Mouse (Mus musculus): Measurements from ENCODE around the gene Pcolce.
"Not testable (repeated sequence)": the region's sequence is repeated elsewhere in the genome, so short reads cannot be mapped to it uniquely, and the experiment has no call there.

Pcolce gene

GRCm38 (mm10) chr5:137629306-137629721 is 15.7 kb upstream of the Pcolce start:
- peak; percentile 88 for DNase-seq (ENCODE audit: low spot score)

DNA sequence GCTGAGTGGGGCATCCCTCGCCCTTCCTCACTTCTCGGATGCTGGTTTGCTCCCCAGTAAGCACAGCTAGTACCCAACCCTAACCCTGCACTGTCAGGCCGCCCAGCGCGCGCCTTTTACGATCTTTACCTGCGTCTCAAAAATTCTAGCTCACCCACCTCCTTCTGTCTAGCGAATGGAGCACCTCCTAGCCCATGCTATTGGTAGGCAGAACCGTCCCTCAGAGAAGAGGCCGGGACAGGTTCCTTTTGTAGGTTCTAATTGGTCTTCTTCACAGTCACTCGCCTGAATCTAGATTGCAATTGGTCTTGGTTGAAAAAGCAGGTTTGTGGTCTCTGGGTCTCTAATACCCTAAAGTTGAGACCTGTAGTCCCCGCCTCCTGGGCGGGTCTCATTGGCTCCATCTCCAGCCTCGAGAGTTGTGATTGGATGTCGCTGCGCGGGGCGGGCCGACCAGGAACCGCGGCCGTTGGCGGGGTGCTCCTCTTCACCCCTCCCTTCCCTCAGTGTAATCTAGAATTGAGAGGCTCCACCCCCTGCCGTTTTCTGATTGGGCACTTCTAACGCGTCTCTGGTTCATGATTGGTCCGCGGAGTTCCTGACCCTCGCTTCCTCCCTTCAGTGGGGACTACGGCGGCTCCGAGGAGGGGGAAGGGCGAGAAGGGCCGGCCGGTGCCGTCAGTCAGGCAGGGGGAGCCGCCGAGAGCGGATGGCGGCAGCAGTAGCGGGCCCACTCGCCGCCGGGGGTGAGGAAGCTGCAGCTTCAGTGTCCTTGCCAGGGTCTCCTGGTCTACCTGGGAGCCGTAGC is 15.1 kb upstream of the Pcolce start, which contains the start of the genes Fbxo24, Lrch4 and Gm20605:
Fbxo24 (minus strand) TSS at position 505 of the 808 bp plus-strand sequence.
Lrch4 (plus strand) TSS at position 624 of the 808 bp plus-strand sequence.
Gm20605 (plus strand) TSS at position 678 of the 808 bp plus-strand sequence.
- DNase-seq (ENCODE audit: low spot score) = peak; percentile 100

DNA sequence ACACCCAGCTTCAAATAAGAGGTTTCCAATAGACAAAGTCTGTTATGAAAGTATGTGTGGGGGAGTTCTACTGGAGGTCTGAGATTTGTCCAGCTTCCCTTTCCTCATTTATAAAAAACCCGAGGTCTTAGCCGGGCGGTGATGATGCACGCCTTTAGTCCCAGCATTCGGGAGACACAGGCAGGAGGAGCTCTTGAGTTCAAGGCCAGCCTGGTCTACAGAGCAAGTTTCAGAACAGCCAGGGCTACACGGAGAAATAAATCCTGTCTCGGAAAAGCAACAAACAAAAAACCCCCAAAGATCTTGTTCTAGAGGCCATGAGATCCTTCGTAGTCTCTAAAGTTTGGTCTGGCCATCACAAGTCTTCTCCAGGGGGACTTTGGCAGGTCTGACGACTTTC is 14.4 kb upstream of the Pcolce start:
- DNase-seq (ENCODE audit: low spot score) = no peak

- no peak for DNase-seq (ENCODE audit: low spot score)
Measured at GRCm38 (mm10) chr5:137623937-137624530, 10.4 kb upstream of the Pcolce start.

DNA sequence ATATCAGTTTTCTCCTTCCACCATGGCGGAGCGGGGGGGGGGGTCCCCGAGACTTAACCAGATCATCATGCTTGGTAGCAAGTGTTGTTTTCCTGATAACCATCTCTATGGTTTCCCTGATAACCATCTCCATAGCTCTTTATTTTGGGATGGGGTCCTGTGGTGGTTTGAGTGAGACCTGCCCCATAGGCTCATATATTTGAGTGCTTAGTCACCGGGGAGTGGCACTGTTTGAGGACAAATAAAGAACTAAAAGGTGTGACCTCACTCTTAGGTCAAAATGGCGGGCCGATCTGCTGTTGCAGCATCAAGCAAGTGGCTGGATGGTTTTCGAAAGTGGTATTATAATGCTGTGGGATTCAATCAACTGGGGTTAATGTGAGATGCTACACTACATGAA is 1.8 kb upstream of the Pcolce start:
- no peak for DNase-seq (ENCODE audit: low spot score)

DNA sequence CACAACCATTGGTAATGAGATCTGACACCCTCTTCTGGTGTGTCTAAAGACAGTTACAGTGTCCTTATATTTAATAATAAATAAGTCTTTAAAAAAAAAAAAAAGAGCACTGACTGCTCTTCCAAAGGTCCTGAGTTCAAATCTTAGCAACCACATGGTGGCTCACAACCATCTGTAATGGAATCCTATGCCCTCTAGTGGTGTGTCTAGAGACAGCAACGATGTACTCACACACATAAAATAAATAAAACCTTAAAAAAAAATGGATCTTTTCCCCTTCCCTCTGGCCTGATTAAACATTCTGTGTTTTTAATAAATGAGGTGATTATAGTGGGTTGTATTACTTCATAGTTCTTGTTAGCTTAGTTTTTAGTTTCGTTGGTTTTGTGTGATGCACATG is 1.3 kb upstream of the Pcolce start:
- not testable (repeated sequence) for DNase-seq (ENCODE audit: low spot score)

- DNase-seq (ENCODE audit: low spot score) = no peak
Measured at GRCm38 (mm10) chr5:137613076-137613475, 508 bp downstream of the Pcolce start.

- DNase-seq (ENCODE audit: low spot score) = peak; percentile 53
Measured at GRCm38 (mm10) chr5:137611245-137611602, 2.4 kb downstream of the Pcolce start.

DNA sequence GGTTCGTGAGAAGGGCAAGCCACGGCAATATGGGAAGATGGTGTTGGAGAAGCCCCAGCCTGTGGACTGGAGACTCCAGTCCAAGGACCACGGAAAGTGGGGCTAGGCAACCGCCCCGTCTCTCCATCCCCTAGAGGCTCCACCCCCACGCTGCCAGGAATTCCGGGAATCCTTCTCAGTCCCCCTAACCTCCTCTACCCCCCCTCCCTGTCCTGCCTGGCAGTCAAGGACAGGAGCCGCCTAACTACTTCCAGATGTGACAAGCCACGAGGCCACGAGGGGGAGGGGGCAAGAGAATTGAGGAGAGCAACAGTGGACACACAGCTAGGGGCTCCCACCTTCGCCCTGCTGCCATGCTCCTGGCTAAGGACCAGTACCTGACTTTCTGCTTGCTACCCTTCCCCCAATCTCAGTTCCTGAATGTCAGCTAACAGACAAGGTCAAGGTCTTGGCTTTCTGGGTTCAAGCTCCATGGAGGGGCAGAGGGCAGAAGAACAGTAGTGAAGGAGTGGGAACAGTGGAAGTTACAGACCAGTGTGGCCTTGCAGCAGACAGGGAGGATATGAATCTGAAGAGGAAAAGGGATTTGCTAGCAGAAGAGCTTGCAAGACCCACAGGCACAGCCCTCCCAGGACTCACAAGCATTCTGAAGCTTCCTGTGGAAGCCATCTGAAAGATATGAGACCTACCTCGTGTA is 2.9 kb downstream of the Pcolce start:
- DNase-seq (ENCODE audit: low spot score) = peak; percentile 70

DNA sequence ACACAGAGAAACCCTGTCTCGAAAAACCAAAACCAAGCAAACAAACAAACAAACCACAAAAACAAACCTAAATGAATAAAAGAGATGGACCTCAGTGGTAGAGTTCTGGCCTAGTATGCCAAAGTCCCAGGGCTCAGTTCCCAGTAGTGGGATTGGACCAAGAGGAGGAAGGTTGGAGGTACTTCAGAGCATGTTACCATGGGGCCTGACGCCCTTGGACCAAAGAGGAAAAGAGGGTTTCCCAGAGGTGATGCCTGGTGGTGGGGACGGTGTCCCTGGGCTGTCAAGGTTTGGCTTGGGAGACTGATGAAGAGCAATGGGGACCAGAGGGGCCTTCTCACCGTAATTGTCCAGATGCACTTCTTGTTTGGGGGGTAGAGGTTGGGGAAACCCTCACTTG is 3.5 kb downstream of the Pcolce start:
- no peak for DNase-seq (ENCODE audit: low spot score)

DNA sequence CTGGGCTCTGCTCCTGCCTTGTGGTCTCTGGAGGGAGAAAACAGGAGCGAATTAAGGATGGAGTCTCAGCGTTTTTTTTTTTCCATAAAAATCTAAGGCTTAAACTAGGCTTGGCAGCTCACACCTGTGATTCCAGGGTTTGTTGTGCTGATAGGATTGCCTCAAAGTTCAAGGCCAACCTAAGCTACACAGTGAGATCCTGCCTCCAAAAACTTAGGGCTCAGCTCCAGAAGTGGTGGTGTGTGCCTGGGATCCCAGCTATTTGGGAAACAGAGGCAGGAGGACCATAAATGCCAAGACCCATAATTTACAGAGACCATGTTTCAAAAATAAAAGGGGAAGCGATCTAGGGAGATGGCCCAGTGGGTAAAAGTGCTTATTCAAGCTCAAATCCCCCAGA is 4.3 kb downstream of the Pcolce start:
- no peak for DNase-seq (ENCODE audit: low spot score)

GRCm38 (mm10) chr5:137608654-137609190 is 4.9 kb downstream of the Pcolce start:
- DNase-seq (ENCODE audit: low spot score) = no peak

DNA sequence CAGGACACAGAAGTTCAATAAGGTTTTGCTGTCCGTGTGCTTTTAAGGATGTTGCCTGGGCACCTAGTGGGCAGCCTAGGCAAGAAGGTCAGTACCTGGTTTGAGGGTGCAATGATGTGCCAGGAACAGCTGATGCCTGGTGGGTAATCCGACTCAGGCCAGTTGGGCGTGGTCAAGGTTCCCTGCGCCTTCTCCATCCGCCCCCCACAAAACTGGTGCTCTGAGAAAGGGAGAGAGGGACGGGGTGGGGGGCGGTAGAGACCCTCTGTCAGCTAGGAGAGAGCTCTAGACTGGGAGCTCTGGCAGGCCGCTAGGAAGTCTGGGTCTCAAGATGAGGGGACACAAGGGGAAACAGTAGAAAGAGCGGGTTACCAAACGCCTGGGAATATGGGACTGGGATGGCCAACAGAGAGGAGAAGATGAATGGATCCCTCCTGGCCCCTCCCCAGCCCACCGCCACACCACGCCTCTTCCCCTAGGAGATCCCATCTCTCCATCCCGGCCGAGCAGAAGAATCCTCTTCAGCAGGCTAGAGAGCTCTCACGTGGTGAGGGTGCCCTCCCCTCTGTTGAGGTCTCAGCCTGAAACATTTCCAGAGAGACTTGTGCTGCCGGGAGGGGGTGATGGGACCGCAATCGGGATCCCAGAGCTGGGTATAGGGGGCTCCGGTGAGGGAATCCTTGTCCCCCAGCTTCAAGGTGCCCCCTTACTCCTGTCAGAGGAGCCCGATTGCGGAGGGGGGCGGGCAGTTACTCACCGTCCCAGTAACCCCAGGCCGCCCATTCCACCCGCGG is 5.5 kb downstream of the Pcolce start:
- no peak for DNase-seq (ENCODE audit: low spot score)

DNA sequence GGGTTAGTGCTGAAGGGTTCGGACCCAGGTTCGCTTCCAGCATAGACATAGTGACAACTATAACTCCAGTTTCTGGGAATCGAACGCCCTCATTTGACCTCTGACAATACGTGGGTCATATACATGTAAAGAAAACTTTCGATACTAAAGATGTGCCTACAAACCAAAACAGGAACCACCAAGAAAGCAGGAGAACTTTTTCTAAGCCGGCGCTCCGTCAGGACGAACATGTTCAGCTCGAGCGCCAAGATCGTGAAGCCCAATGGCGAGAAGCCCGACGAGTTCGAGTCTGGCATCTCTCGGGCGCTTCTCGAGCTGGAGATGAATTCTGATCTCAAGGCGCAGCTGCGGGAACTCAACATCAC is 12.2 kb downstream of the Pcolce start:
- DNase-seq (ENCODE audit: low spot score) = no peak

DNA sequence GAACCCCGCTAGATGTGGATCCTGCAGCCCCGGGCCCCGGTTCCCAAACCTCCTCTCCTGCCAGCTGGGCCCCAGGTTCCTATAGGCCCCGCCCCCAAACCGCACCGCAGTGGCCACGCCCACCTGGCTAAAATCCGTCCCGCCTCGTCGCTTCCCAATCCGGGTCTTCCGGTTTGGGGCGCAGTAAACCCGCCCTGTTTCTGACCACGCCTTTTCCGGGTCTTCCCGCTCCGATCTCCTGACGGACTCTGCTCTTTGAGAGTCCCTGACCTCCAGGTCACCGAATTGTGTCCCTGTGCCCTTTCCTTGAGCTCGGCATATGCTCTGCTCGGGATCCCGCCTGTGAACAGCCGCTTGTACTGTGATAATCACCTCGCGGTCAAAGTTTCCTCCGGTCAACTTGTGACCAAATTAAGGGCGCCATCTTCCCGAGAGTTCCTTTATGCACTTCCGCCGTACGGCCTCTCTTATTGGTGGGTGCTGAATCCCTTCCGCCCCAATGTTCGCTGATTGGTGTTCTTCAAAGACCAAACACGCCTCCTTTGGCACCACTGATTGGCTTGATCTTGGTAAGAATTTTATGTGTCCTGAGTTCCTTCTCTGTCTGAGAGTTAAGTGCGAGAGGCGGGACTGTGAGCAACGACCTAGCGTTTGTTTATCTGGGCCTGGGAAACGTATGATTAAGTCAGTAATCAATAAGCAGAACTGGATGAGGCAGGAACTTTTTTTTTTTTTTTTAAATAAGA is 12.8 kb downstream of the Pcolce start, which contains the start of gene Mospd3:
Mospd3 (minus strand) TSS at position 440 of the 746 bp plus-strand sequence.
- peak; percentile 96 for DNase-seq (ENCODE audit: low spot score)

- DNase-seq (ENCODE audit: low spot score) = no peak
Measured at GRCm38 (mm10) chr5:137600281-137600618, 13.3 kb downstream of the Pcolce start.

DNA sequence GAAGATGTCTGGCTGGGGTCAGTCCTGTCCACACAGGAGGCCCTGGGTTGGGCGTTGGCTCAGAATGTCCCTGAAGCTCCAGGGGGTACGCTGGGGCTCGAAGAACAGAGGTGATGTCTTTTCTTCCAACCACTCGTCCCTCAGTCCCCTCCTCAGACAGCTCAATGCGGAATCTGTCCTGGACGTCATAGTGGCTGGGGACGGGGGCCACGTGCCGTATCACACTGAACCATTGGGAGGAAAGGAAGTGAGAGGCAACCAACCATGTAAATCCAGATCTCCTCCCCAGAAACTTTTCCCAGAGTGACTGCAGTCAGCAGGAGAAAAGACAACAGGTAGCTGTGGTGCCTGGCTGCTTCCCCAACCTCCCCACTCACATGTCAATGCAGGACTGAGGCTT is 14.0 kb downstream of the Pcolce start:
- DNase-seq (ENCODE audit: low spot score) = no peak

DNA sequence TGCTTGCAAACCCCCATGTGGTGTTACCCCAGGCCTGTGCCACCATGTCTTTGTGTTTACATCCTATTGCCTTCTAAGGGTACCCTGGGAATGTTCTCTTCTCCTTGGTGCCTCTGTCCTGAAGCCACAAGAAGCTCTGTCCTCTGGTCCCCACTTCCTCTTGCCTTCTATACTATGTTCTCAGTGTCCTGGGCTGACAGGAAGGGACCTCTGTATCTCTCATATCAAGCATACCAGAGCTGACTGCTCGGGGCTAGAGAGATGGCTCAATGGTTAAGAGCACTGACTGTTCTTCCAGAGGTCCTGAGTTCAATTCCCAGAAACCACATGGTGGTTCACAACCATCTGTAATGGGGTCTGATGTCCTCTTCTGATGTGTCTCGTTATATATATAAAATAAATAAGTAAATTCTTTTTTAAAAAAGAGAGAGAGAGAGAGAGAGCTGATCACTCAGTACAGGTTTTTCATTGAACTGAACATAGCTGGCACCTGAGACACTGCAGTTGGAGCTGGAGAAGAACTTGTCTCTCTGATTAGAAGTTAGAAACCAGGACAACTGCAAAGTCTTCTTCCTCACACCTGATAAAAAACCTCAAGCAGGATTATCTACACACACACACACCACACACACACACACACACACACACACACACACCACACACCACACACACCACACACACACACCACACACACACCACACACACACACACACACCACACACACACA is 15.3 kb downstream of the Pcolce start:
- no peak for DNase-seq (ENCODE audit: low spot score)

DNA sequence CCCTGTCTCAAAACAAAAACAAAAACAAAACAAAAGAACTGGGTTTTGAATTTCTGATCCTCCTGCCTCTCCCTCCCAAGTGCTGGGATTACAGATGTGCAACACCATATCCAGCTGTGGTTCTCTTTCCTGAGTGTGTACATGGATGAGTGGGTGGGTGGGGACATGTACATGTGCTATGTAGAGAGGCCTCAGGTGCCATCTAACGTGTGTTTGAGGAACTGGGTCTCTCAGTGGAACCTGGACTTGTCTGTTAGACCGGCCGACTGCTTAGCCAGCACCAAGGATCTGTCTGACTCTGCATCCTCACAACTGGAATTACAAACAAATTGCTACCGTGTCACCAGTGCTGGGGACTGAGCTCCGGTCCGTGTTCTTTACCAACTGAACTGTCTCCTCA is 16.0 kb downstream of the Pcolce start:
- no peak for DNase-seq (ENCODE audit: low spot score)

GRCm38 (mm10) chr5:137596601-137597261 is 16.9 kb downstream of the Pcolce start:
- DNase-seq (ENCODE audit: low spot score) = no peak

Data from testis, postnatal 14 days (tissue).